ENCODE assay signal across 22 mouse cellular contexts in genomic region chr2:52765130-52765529, GRCm38 (mm10). TPM values are rescaled to one million over a fixed set of nuclear protein-coding genes. Genes with fewer than 3 reads are reported as not detected.
DNase-seq lines count a peak whose midpoint lies in the region; ATAC-seq and TF ChIP-seq lines count a peak whose summit lies in the region.
"Had no signal": no experiment of that assay in that cellular context is flagged by ENCODE, and none has a peak within 500 bp of the region (broad histone marks: within the 10 kb centered on the region; RNA-seq: fewer than 3 reads in every experiment).

No protein-coding gene starts in this region.

- H3K9me3 ChIP-seq in hindbrain, postnatal 0 days (ENCODE audit: low read length), result no peaks in the 10 kb centered on the region
- H3K9me3 ChIP-seq: hindbrain, embryonic 13.5 days had no signal

- H3K4me3 ChIP-seq in hindbrain, postnatal 0 days (ENCODE audit: low read length), result no peak overlapping the region
- H3K4me3 ChIP-seq: forebrain, embryonic 10.5 days; forebrain, embryonic 13.5 days; hindbrain, embryonic 13.5 days had no signal

- WGBS in hindbrain, postnatal 0 days, result 92% methylated on average over 6 of the region's 6 CpGs

- no peak for TF ChIP-seq CTCF in hindbrain, postnatal 0 days (IDR thresholded peaks at IDR 0.05; ENCODE audit: low read depth)

- no peak overlapping the region for H3K27ac ChIP-seq in hindbrain, postnatal 0 days
- H3K27ac ChIP-seq: forebrain, embryonic 10.5 days; forebrain, embryonic 13.5 days; hindbrain, embryonic 13.5 days had no signal

- intact Hi-C loops in left cerebral cortex, postnatal 25 days (cut with DNase I), result no loop called here

- ATAC-seq in granulocyte monocyte progenitor cell, adult 5-6 weeks (replicated peaks; ENCODE audit: poor library complexity, severe bottlenecking), result peak; percentile 48
- ATAC-seq in megakaryocyte progenitor cell, adult 5-6 weeks (replicated peaks; ENCODE audit: poor library complexity), result 0 out of 2 replicates have a peak, but pooled peaks have one; percentile 27
- no peak for ATAC-seq in hindbrain, postnatal 0 days
- ATAC-seq: forebrain, embryonic 13.5 days; forebrain, embryonic 16.5 days; hindbrain, embryonic 16.5 days had no signal

- H3K4me1 ChIP-seq in hindbrain, postnatal 0 days (ENCODE audit: insufficient read depth, low read length), result no peaks in the 10 kb centered on the region
- H3K4me1 ChIP-seq: hindbrain, embryonic 13.5 days had no signal

- no peaks in the 10 kb centered on the region for H3K27me3 ChIP-seq in hindbrain, postnatal 0 days (ENCODE audit: insufficient read depth, low read length)
- H3K27me3 ChIP-seq: forebrain, embryonic 13.5 days; hindbrain, embryonic 13.5 days had no signal

- H3K36me3 ChIP-seq in hindbrain, postnatal 0 days (ENCODE audit: insufficient read depth, low read length), result no peaks in the 10 kb centered on the region
- H3K36me3 ChIP-seq: forebrain, embryonic 10.5 days; hindbrain, embryonic 13.5 days had no signal

- no peak overlapping the region for H3K4me2 ChIP-seq in hindbrain, postnatal 0 days (ENCODE audit: low read depth, low read length)
- H3K4me2 ChIP-seq: forebrain, embryonic 13.5 days; heart, embryonic 11.5 days; hindbrain, embryonic 13.5 days had no signal

- DNase-seq in 416B (ENCODE audit: low read depth) (peak; percentile 36), R1 (ENCODE audit: low read depth, low spot score) (peak; percentile 64)
- DNase-seq in left cerebral cortex, postnatal 25 days (ENCODE audit: low spot score in 2 of 2), result no peak
- no peak for DNase-seq in ovary, postnatal 10 days (ENCODE audit: low spot score)
- DNase-seq in hindbrain, postnatal 0 days (ENCODE audit: low spot score), result no peak
- DNase-seq: adrenal gland, adult 8-10 months; adrenal gland, postnatal 25 days; cerebellum, adult 11-12 months; cerebellum, adult 8-10 months; cerebellum, postnatal 10 days; cerebellum, postnatal 36 days; gastrocnemius, postnatal 10 days; gastrocnemius, postnatal 36 days; heart, adult 11 months had no signal

- no peak overlapping the region for H3K9ac ChIP-seq in hindbrain, postnatal 0 days (replicated peaks; ENCODE audit: low read length)
- H3K9ac ChIP-seq: forebrain, embryonic 13.5 days; hindbrain, embryonic 13.5 days had no signal

RNA-seq across cellular contexts. Expression of gene Stam2, which starts 23.0 kb away (rescaled TPM):
- 12.6 and 21.4 TPM in 2 replicates for total RNA-seq in granulocyte monocyte progenitor cell, adult 5-6 weeks (2014; fragmentation: Nextera tagmentation)
- 15.6 and 18.3 TPM in 2 replicates for total RNA-seq in granulocyte monocyte progenitor cell, adult 5-6 weeks (2017)
- 18.9 and 26.2 TPM in 2 replicates for total RNA-seq in megakaryocyte progenitor cell, adult 5-6 weeks (2015)
- 15.4 and 20.1 TPM in 2 replicates for total RNA-seq in megakaryocyte progenitor cell, adult 5-6 weeks (2017)
- 10 to 100 TPM; 25.3 to 27.2 TPM for total RNA-seq in left cerebral cortex, postnatal 25 days (2021)
- 21.2 and 21.9 TPM in 2 replicates for total RNA-seq in hindbrain, postnatal 0 days (2014; rRNA removed)
- 25.5 and 27.5 TPM in 2 replicates for polyA plus RNA-seq in hindbrain, postnatal 0 days (2015; fragmentation: Nextera tagmentation; extraction: Ambion mirVana)

Comparison
In these comparisons a context has a peak if more than half of its experiments do, and no peak if none do; other contexts are left out.
1. DNase-seq: peak in 416B (single experiment) and R1 (single experiment); none in left cerebral cortex, postnatal 25 days (0 of 2), ovary, postnatal 10 days (single experiment) and hindbrain, postnatal 0 days (single experiment).